Mouse (Mus musculus) right cerebral cortex, postnatal 14 days (tissue): Measurements from ENCODE around the gene Slc4a8.
A peak's percentile ranks its signal among the peaks of the same experiment; 100 is the strongest.
"Not testable (repeated sequence)": the region's sequence is repeated elsewhere in the genome, so short reads cannot be mapped to it uniquely, and the experiment has no call there.

Source experiments
- DNase-seq: peaks from one replicate; pipeline ENCODE4 v3.0.0; 2022

The Slc4a8 gene

GRCm38 (mm10) chr15:100746478-100747120 lies 14.9 kb upstream of the Slc4a8 start:
- no peak for DNase-seq

GRCm38 (mm10) chr15:100747121-100747963 lies 14.2 kb upstream of the Slc4a8 start:
- no peak for DNase-seq

- DNase-seq: no peak
These were observed 13.0 kb upstream of the Slc4a8 start for GRCm38 (mm10) chr15:100748584-100748983.

- DNase-seq: no peak
These were observed 11.6 kb upstream of the Slc4a8 start for GRCm38 (mm10) chr15:100749751-100750538.

- DNase-seq: no peak
These were observed 9.1 kb upstream of the Slc4a8 start for GRCm38 (mm10) chr15:100752439-100752838.

- no peak for DNase-seq
These were observed 8.5 kb upstream of the Slc4a8 start for GRCm38 (mm10) chr15:100753045-100753444.

- DNase-seq: no peak
These were observed 7.5 kb upstream of the Slc4a8 start for GRCm38 (mm10) chr15:100754041-100754440.

- DNase-seq: no peak
These were observed 6.6 kb upstream of the Slc4a8 start for GRCm38 (mm10) chr15:100754805-100755497.

- DNase-seq: no peak
These were observed 6.1 kb upstream of the Slc4a8 start for GRCm38 (mm10) chr15:100755498-100755859.

- no peak for DNase-seq
These were observed 5.5 kb upstream of the Slc4a8 start for GRCm38 (mm10) chr15:100755881-100756624.

- DNase-seq: peak; percentile 67
These were observed 4.0 kb upstream of the Slc4a8 start for GRCm38 (mm10) chr15:100757527-100757978.

- DNase-seq: no peak
These were observed 2.3 kb upstream of the Slc4a8 start for GRCm38 (mm10) chr15:100759286-100759685.

- DNase-seq: no peak
These were observed 520 bp upstream of the Slc4a8 start for GRCm38 (mm10) chr15:100761036-100761418.

GRCm38 (mm10) chr15:100762649-100763048 lies 1.1 kb downstream of the Slc4a8 start:
- DNase-seq: no peak

- DNase-seq: no peak
These were observed 2.8 kb downstream of the Slc4a8 start for GRCm38 (mm10) chr15:100764163-100764951.

GRCm38 (mm10) chr15:100766826-100767225 lies 5.3 kb downstream of the Slc4a8 start:
- DNase-seq: no peak

GRCm38 (mm10) chr15:100767851-100768250 lies 6.3 kb downstream of the Slc4a8 start:
- no peak for DNase-seq

GRCm38 (mm10) chr15:100769023-100769422 lies 7.5 kb downstream of the Slc4a8 start:
- DNase-seq: not testable (repeated sequence)

GRCm38 (mm10) chr15:100770338-100770737 lies 8.8 kb downstream of the Slc4a8 start:
- DNase-seq: no peak

GRCm38 (mm10) chr15:100772685-100773084 lies 11.1 kb downstream of the Slc4a8 start:
- no peak for DNase-seq

GRCm38 (mm10) chr15:100773859-100774258 lies 12.3 kb downstream of the Slc4a8 start:
- not testable (repeated sequence) for DNase-seq
